Mouse (Mus musculus) neutrophil, adult 65 days (primary cell): ENCODE data around the gene Ptchd3. TPM values are rescaled to one million over a fixed set of nuclear protein-coding genes. Genes with fewer than 3 reads are reported as not detected.

Source experiments
- total RNA-seq: library from RNA; stranded (reverse); gene quantifications from 2 replicates; pipeline ENCODE4 v1.2.4, GENCODE M21; 2023

The Ptchd3 gene
- total RNA-seq = 0.13 TPM in 1 of 2 replicates, not detected in the other

GRCm38 (mm10) chr11:121829947-121830346, at the start of gene Ptchd3:
TSS of gene Ptchd3 (plus strand) at chr11:121830247.

Other genes starting within 250 kb of the Ptchd3 start
- 5.3 and 9.1 TPM in 2 replicates for gene B3gntl1, start 157.1 kb upstream of the Ptchd3 start, total RNA-seq
- 100 and 112 TPM in 2 replicates for gene Metrnl, start 128.7 kb upstream of the Ptchd3 start, total RNA-seq